Mouse (Mus musculus) adrenal gland (tissue): ENCODE data around the gene Dhrs9.
"Not testable (repeated sequence)": the region's sequence is repeated elsewhere in the genome, so short reads cannot be mapped to it uniquely, and the experiment has no call there.

Experiments
- intact Hi-C: fragments of 180-260 bp; cut with DNase I; formaldehyde crosslinking; loops from one replicate; pipeline ENCODE4 v1.15.1; 2025
- long read RNA-seq, 2 experiments: library from polyadenylated mRNA; unstranded; transcript quantifications; one replicate each; pipeline ENCODE4 v2.0.0; 2020; ENCODE audit warnings: borderline replicate concordance in 1 of 2; ENCODE audit not compliant: insufficient replicate concordance in 1 of 2

The Dhrs9 gene
- long read RNA-seq, experiment 1: 0 reads
- long read RNA-seq, experiment 2: 0 reads

- intact Hi-C loops: no loop called here
These were observed at the start of gene Dhrs9 for GRCm38 (mm10) chr2:69380281-69380680. TSS of gene Dhrs9 (plus strand) at chr2:69380445.

DNA sequence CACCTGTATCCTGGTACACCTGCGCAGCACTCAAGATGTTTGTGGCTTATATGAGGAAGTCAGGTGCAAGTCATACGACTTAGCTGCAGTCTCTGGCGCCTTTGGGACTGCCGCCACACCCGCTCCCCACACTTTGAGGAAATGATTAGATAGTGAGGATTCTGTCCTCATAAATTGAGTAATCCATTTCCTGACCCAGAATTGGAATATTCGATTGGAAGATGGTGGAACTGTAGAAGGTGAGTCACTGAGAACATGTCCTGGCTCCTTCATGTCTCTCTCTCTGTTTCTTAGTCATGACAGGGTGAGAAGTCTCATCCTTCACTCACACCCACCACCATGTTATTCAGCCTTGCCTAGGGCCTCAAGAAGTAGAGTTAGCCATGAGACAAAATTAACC, 48.7 kb upstream of the Dhrs9 start:
- intact Hi-C loops: not testable (repeated sequence)

- intact Hi-C loops: no loop called here
These were observed 38.7 kb upstream of the Dhrs9 start for GRCm38 (mm10) chr2:69341506-69341905.

GRCm38 (mm10) chr2:69342496-69343221, 37.6 kb upstream of the Dhrs9 start, which contains the start of gene Abcb11:
TSS of gene Abcb11 (minus strand) at chr2:69342616.
- intact Hi-C loops: no loop called here

GRCm38 (mm10) chr2:69355402-69355801, 24.8 kb upstream of the Dhrs9 start:
- intact Hi-C loops: not testable (repeated sequence)

DNA sequence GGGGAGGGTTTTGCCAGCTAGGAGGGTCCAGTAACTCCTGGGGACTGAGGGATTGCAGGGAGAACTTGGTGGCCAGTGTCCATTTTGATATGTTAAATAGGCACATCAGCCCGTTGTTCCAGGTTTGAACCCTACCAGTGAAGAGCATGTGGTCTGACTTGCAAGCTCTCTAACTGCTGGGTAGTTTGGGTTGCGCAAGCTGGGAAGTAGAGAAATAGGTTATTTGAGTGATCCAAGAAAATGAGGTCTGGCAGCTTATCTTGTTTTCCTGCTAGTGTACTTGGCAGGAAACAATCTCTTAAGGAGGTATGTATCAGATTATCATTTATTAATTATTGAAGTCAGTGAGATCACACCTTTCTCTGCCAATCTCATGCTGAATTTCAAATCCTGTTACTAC, 15.4 kb upstream of the Dhrs9 start:
- intact Hi-C loops: no loop called here

GRCm38 (mm10) chr2:69365275-69365674, 15.0 kb upstream of the Dhrs9 start:
- intact Hi-C loops: no loop called here

DNA sequence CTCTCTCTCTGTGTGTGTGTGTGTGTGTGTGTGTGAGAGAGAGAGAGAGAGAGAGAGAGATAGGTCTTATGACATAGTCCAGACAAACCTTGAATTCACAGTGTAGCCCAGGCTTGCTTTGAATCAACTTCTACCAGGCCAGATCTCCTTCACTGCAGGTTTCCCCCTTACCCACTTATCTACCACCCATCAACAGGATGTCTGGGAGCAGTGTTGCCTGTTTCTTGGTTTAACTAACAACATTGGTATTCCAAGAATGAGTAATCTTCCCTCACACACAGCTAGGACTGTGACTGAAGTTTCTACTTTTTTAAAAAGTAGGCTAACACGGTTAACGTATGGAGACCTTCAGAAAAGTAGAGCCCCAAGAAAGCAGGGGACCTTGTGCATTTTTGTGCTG, 3.5 kb upstream of the Dhrs9 start:
- intact Hi-C loops: no loop called here

DNA sequence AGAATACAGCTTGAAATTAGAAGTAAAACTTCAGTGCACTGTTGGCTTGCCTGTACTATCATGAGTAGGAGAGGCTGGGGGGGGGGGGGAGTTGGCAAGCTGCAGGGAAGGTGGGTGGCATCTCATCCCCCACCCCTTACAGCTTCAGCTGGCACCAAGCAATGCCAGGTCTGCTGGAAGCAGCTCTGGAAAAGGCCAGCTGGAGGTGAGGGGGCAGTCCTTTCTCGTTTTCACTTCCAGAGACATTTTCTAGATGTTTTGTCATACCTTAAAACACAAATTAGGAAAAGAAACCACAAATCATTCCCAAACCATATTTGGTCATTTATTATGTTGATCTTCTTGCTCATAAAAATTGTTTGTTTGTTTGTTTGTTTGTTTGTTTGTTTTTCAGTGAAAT, 444 bp upstream of the Dhrs9 start:
- intact Hi-C loops: no loop called here

GRCm38 (mm10) chr2:69381740-69382139, 1.5 kb downstream of the Dhrs9 start:
- intact Hi-C loops: no loop called here

GRCm38 (mm10) chr2:69382838-69383237, 2.6 kb downstream of the Dhrs9 start:
- intact Hi-C loops: no loop called here

GRCm38 (mm10) chr2:69386118-69386871, 6.0 kb downstream of the Dhrs9 start:
- intact Hi-C loops: no loop called here

DNA sequence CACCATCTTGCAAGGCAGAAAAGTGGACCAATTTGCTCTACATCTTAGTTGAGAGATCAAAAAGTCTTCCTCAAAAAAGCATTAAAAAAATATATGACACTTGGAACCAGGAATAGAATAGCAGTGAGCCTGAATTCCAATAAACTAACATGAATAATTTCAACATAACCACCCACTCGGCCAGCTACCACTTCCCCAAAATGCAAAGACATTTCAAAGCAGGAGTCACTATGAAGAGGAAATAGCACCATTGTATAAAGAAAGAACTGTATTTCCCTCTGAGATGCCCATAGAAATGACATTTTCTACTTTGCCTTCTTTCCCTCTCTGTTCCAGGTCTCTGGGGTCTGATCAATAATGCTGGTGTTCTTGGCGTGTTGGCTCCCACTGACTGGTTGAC, 13.7 kb downstream of the Dhrs9 start:
- intact Hi-C loops: no loop called here

DNA sequence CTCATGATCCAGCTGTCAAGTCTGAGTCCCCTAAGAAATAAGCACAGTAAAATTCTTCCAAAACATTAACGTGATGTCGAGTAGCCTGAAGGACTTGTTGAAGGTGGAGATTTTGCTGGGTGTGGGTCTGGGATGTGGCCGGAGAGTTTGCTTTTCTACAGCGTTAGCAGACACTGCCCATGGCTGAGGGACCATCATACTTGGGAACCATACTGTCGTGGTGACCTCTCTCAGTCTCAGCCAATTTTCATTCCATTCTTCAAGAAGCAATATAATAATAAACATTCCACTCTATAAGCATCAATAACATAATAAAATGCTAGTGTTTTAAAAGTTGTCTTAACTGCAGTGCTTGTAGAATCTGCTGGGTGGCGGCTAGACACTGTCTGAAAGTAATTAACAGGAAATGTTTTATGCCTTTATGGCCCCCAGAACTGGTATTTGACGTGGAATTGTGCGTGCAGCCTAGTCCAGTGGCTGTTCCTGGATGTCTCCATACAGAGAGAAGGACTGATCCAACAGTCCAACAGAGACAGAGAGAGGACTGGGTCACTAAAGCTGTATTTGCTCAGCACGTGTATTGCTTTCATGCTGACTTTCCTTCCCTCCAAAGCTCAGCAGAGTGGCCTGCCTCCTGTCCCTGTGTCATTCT, 15.5 kb downstream of the Dhrs9 start:
- intact Hi-C loops: no loop called here

DNA sequence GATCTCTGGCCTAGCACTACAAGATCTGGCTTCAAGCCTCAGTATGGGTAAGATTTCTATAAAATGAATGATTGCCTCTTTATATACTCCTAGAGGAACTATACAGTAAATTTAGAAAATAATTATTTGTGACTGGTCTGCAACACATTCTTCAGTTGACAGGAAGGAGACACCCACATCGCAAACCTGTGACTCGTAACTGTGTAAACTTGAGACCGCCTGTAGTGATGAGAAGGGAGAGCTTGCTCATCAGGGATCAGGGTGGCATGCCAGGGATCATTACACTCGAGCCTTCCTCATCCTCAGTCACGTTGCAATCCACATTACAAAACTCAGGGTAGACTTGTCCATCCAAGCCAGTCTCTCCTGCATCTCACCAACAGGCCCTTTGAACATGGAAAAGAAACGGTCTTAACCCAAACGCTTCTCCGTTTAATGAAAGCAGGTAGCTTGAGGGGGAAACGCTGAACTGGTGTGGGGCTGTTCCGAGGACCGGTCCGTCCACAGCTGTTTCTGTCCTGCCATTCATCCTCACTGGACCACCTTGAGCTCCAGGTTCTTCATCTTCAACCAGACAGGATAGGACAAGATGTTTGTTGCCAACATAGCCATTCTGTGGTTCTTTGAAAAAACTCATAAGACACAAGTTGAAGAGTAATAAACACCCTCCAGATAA, 16.7 kb downstream of the Dhrs9 start:
- intact Hi-C loops: no loop called here

DNA sequence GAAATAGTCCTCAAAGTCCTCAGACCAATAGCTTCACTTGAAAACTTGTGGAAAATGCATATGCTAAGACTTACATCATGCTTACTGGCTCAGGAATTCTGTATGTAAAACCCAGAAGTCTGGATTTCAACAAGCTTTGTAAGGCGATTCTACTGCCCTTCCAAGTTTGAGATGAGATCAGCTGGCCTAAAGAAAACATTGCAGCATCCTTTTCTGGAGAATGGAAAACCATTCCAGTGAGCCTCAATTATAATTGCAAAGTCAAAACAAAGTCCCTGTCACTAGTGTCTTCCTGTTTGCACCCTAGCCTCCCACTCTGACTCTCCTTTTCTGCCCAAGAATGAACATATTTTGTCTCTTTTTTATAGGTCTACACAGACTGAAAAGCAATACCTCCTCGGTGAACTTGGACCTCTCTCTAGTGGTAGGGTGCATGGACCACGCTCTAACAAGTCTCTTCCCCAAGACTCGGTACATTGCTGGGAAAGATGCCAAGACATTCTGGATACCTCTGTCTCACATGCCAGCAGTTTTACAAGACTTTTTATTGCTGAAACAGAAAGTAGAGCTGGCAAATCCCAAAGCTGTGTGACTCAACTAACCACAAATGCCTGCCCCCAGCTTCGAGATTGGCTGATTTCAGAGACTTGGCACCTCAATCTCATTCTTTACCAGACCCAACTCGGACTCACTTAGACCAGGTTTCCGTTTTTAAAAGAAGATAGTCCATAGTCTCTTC, 20.8 kb downstream of the Dhrs9 start:
- intact Hi-C loops: no loop called here

GRCm38 (mm10) chr2:69401891-69402290, 21.6 kb downstream of the Dhrs9 start:
- intact Hi-C loops: no loop called here

GRCm38 (mm10) chr2:69402309-69402708, 22.1 kb downstream of the Dhrs9 start:
- intact Hi-C loops: no loop called here

DNA sequence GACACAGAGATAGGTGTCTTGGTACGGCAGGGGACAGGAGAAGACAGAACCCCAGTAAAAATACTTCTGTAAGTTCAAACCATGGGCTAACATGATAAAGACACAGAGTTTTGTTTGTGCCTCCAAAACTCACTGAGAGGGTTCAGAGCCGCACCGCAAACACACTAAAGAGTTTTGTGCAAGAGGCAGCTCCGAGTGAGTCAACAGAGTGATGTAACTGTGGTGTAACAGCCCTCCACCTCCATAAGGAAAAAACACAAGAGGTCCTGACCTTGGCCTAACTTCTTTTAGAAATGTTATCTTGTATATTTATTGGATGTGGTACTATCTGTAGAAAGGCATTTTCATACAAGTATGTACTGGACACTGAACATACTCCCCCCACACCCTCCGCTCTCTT, 25.4 kb downstream of the Dhrs9 start:
- intact Hi-C loops: no loop called here

- intact Hi-C loops: no loop called here
These were observed 34.3 kb downstream of the Dhrs9 start for GRCm38 (mm10) chr2:69414539-69414938.

DNA sequence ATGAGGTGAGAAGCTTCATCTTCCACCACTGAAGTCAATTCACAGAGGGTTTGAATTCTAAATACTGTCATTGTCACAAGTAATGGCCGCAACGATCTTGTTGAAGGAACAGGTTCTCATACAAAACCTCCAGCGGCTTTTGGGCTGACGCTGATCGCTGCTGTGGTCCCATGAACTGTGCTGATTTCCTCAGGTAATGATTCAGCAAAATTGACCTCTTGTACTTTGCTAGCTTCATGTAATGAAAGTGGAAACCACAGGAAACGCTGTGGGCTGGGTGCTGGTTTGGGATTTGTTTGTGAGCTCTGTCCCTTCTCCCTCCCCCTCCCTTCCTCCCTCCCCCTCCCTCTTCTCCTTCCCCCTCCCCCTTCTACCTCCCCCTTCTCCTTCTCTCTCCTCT, 34.8 kb downstream of the Dhrs9 start:
- intact Hi-C loops: no loop called here
